Mouse (Mus musculus): ENCODE measurements at regions not wholly inside any gene's neighbourhood (a gene's known extent, or its start where the extent isn't known, plus 50 kb on each side); places are given as distances from the start of the nearest gene placed in this dataset.
A peak's percentile ranks its signal among the peaks of the same experiment; 100 is the strongest.

DNA sequence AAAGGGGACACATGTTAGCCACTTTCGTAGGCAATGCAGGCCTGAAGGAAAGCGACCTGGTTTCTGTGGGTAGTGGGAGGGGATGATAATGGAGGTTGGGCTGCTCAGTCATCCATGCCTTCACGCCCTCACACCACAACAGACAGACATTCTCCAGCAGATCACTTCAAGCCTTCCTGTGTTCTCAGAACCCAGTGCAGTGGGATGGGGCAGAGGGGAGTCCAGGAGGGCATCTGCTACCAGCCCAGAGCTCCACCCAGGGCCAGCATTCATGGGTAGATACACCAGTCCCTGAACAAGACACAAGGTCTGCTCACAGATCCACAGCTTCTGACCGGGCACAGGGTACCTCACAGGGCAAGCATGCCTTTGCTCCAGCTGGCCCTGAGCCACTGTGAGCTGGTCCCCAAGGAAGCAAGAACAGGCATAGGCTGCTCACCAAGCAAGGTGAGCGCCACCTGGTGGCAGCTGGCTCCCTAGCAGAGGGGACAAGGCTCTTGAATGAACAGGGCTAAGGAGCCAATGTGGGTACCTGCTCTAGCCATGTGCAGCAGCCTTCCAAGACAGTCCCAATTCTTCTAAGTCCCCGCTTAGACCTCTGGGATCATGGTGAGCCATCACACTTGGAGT lies 62.2 kb upstream of the Nkx1-1 start:
- TF ChIP-seq MYOG (IDR thresholded peaks at IDR 0.05; ENCODE audit: control insufficient read depth, extremely low read depth, insufficient read length) (no peak), MYOD1 (IDR thresholded peaks at IDR 0.05; ENCODE audit: control insufficient read depth, insufficient read length, low read depth) (no peak), CTCF (IDR thresholded peaks at IDR 0.05; ENCODE audit: control insufficient read depth, insufficient read depth, insufficient read length) (peak; percentile 72), USF1 (IDR thresholded peaks at IDR 0.05; ENCODE audit: low read depth) (no peak), MAX (IDR thresholded peaks at IDR 0.05) (no peak), CEBPB (IDR thresholded peaks at IDR 0.05; ENCODE audit: low read depth) (no peak)

Measured in C2C12 (cell line).